Mouse (Mus musculus): ENCODE results near the gene Ext2.

The Ext2 gene

DNA sequence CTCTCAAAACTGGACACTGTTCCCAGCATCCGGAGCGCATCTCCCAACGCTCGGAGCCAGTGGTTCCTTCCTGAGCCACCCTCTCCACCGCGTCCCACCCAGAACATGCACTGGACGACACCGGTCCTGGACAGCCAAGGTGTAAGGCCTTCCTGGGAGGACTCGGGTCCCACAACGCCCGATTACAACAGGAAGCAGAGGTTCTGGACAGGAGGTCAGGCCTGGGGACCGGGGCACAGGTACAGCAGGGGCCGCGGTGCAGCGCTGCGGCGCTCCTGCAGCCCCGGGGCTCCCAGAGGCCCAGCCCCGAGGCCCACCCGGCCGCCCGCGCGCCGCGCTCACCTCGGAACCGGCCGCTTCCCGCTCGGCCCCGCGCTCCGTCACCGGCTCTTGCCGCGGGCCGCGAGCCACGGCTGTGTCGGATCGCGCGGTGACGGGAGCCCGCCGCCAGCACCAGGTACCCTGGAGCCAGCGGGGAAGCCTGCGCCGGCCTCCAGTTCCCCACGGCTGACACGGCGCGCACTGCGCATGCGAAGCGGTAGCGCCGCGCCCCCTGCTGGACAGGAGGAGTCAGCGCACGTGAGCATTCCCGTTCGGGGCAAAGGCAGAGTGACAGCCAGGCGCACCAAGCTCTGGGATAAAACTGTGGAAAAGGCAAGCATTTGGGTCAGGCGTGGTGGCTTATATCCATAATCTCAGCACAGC lies at the start of gene Ext2:
Gene Ext2, minus strand, starts transcription at position 524 of the 705 bp plus-strand sequence.
- peak; percentile 93 for ATAC-seq (ENCODE audit: low TSS enrichment)

DNA sequence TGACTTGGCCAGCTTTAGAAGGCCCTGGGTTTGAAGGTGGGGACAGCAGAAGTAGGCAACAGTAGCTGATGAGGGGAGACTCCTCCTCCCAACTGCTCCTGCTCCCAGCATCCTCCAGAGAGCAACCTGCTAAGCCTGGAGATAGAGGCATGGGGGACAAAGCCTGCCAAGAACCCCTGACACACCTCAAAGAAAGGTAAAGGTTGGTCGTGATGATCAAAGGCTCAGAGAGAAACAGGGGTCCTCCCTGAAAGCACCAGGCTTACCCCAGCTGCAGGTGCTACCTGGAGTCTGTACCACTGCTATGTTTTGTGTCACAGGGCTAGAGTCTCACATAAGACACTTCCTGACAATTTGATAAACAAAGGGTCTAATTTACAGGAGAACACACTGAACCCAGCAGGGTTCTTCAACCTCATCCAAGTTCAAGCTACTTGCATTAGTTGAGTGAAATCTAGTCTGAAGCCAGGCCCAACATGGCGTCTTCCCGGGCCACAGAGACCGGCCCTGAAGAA lies 49.1 kb upstream of the Ext2 start:
- peak; percentile 18; the same call in 1 of the 2 replicates for ATAC-seq (ENCODE audit: low TSS enrichment)

DNA sequence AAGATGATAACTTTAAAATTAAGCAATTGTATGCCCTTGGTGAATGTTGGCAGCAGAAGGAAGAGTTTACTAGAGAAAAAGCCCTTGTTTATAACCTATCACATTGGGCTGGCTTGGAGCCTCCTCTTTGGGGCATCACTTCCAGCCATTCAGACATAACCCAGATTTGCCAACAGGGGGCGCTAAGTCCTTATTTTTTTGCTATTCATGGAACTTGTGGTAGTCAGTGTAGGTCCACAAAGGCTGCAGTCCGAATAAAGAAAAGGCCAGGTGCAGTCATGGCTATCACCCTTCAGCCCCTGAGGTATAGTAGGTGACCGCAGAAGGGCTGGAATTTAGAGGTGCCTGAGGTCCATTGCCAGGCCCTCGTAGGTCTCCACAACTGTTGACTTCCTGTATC lies 48.5 kb upstream of the Ext2 start:
- peak; percentile 86 for ATAC-seq (ENCODE audit: low TSS enrichment)

DNA sequence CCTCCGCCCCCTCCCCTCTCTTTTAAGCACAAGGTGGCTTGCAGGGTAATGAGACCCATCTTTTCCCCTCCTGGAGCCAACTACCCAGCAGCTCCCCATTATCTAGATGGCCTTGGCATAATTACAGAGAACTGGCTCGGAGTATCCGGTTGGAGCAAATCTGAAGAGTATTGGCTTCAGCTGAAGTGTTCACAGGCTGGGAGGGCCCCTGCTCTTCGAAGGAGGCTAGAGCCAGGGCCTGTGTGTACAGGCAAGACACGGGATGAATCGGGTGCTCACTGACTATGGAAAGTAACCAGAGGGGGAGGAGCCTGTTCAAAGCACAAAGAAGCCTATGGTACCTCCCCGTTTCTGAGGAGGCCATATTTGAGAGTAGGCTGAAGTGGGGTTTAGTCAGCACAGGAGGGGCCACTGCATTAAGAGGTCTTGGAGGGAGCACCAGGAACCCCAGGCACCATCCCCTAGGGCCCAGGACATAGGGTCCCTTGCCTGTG lies 46.8 kb upstream of the Ext2 start, which contains the start of gene Accsl:
Gene Accsl, minus strand, starts transcription at position 51 of the 494 bp plus-strand sequence.
- ATAC-seq (ENCODE audit: low TSS enrichment): no peak

DNA sequence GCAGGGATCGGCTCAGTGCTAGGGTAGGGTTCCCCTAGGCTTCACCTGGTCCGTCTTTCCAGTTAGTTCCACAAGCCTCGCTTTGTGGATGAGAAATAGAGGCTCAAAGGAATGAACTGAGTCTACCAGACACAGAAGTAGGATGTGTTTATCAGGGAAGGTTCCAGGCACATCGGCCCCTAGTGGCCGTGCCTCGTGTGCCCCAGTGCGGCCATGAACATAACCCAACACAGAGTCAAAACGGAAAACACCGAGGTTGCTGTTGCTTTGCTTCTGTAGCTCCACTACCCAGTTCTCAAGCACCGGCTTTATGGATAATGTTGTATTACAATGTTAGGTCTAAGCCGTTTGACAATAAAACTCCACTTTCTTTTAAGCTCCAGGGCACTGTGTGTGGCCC lies 46.2 kb upstream of the Ext2 start:
- no peak for ATAC-seq (ENCODE audit: low TSS enrichment)

DNA sequence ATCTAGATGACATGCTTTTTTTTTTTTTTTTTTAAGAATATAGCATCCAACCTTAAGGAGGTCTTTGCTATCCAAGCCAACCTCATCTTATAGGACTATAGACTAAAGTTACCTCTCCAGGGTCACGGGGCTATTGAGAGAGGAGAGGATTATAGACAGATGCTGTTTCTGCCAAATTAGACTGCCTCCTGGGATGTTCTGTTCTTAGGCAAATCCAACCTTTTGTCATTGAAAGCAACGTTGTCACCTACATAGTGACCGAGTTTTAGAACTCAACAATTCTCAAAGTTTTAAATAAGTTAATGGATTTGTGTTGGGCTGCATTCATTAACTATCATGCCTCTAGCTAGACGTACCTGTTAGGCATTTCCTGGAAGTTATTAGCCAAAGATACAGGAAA lies 40.9 kb upstream of the Ext2 start:
- ATAC-seq (ENCODE audit: low TSS enrichment): no peak

DNA sequence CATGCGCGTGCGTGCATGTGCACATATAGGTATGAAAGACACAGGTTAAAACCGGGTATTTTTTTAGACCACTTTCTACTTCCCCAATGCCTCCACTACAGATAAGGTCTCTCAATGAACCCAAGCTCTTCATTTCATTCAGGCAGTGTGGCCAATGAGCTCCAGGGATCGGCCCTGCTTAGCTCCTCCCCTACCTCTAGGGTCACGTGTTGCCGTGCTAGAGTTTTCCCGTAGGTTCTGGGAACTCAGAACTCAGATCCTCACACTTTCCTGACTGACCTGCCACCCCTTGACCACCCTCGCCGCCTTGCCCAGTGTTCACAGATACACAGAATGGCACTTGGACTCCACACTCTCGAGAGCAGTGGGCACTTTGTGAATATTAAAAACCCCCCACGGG lies 36.5 kb upstream of the Ext2 start:
- no peak for ATAC-seq (ENCODE audit: low TSS enrichment)

DNA sequence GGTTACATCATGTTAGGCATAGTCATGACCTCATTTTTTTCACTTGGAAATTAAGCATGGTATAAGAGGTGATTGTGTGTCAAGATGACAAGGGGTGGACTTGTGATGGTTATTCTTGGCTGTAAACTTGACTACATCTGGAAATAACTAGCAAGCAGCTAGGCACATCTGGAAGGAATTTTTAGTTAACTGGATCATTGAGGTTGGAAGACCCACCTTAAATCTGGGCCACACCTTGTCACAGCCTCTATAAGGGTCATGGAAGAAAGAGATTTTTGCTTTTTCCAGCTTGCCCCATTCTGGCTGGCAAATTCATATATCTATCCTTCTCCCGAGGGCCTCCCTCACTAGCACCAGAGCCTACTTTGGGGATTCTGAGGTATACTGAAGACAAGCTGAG lies 28.9 kb upstream of the Ext2 start:
- no peak for ATAC-seq (ENCODE audit: low TSS enrichment)

DNA sequence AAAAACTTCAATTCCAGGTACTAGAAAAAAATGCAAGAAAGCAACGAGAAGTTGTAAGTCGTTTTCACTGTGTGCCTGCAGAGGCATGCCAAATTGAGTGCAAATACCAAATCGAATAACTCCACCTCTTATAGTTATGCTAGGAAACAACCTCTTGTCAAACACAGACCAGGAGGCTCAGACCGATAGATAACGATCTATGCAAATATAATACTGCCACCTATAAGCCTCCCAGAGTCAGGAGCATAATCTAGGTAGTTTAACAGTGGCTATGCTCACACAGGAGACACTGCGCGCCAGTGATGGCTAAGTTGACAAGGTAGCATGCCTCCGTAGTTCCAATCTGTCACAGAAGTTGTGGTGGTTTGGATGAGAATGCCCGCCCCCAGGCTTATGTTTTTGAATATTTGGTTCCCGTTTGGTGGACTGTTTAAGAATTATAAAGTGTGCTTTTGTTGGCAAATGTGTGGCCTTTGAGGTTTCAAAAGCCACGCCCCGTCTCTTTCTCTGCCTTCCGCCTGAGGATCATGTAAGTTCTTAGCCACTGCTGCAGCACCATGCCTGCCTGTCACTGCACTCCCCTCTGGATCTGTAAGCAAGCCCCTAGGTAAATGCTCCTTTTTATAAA lies 28.1 kb upstream of the Ext2 start:
- ATAC-seq (ENCODE audit: low TSS enrichment): no peak

DNA sequence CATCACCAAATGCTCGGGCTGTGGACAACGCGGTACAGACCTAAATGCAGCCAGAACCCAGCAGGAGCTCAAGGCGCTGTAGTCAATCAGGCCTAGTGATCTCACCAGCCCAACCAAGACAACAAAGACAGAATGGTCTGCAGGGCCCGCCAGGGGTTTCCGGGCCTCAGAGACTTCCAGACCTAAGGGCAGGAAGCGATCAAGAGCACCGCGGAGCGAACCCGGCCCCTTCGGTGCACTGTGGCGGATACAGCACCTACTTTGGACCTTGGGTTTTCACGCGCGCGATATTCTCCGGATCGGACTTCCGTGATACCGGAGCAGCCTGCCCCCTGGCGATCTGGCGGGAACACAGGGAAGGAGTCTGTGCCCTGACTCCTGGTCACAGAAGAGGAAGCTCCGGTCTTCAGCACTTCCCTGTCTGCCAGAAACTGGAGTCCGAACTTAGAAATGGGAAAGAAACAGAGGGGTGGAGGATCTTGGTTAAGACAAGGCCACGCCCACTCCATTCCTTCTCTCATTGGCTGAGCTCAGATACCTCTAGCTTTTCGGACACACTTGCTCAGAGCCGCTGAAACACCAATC lies 27.2 kb upstream of the Ext2 start, which contains the start of gene Accs:
Gene Accs, minus strand, starts transcription at position 439 of the 585 bp plus-strand sequence.
- peak; percentile 92 for ATAC-seq (ENCODE audit: low TSS enrichment)

DNA sequence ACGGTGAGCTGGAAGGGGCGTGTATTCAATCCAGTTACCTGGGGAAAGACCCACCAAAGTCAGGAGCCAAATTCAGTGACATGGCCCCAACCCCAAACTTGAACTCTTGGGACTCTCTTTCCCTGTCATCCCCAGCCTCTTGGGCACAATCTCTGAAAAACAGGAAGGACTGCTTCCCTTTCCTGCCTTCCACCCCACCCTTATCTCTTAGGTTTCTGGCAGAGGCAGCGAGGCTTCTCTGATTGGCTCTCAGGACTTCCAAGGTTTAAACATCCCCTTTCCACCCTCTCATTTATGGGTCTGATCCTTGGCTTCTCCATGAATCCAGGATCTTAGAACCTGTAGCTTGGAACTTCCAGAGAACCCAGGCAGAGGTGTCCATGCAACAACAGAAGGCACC lies 19.0 kb upstream of the Ext2 start:
- ATAC-seq (ENCODE audit: low TSS enrichment): no peak

DNA sequence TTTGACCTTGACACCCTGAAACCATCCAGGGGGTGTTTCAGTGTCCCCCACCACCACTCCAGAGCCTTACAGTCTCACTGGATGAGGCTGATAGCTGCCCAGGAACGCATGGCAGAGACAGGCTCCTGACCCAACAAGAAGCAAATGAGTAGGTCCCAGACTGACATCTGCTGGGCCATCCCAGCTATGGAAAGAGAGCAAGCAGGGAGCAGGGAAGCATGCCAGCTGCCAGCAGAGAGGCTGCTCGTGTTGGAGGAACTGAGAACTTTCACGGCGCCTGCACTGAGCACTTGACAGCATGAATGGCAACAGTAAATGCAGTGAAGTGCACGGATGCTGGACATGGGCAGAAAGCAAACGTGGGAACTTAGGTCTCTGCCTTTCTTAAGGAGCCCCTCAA lies 17.7 kb upstream of the Ext2 start:
- 0 out of 2 replicates have a peak, but pooled peaks have one; percentile 34 for ATAC-seq (ENCODE audit: low TSS enrichment)

DNA sequence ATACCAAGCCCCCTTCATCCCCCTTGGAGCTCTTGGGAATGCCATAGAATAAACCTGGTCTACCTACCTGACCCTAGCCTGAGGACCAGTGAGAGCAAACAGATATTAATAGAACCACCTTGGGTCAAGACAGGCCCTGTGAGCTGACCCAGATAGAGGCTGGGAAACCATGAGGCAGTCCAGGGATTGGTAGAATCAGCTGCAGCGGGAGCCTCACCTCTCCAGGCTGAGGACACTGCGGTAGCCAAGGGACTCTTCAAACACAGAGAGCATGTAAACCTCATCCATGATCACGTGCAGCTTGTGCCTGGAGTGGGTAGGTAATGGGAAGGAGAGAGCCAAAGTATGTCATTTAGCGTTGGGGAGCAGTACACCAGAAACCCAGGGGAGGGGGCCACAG lies 16.6 kb upstream of the Ext2 start:
- no peak for ATAC-seq (ENCODE audit: low TSS enrichment)

DNA sequence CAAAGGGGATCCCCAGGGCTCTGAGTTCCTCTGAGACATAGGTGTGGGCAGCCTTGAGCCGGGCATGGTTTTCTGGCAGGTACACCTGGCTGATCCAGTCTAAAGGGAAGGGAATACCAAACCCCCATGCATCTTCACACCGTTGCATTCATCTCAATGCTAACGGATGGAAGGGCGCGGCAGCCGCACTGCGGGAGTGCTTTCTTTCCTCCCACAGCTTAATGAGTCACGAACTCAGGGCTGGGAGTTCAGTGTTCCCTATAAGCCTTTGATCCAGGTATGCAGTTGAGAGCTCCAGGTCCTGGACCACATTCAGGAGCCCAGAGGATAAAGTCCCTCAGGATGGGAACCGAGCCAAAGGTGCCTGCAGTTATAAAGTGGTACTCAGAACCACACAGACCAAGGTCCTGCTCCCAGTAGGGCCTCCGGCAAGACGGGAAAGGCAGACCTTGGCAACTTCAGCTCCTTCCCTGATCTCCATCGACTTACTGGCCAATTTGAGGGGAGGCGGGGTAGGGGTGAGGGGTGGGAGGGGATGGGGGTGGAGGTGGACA lies 13.9 kb upstream of the Ext2 start:
- no peak for ATAC-seq (ENCODE audit: low TSS enrichment)

DNA sequence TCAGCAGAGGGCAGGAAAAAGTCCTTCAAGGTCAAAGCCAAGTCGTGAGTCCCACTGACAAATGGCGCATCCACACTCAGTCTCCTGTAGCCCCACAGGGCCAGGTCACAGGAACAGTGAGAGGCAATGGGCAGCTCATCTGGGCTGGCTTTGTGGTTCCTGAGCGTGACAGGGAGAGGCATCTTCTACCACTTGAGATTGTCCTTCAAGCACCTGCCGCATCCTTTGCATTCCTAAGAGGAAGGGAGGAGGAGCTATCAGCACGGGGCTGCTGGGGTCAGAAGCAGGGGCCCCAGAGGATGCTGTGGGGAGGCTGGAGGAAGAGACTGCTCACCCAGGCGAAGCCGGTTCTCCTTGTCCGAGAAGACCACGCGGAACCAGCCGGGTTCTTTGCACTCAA lies 13.2 kb upstream of the Ext2 start:
- ATAC-seq (ENCODE audit: low TSS enrichment): no peak

DNA sequence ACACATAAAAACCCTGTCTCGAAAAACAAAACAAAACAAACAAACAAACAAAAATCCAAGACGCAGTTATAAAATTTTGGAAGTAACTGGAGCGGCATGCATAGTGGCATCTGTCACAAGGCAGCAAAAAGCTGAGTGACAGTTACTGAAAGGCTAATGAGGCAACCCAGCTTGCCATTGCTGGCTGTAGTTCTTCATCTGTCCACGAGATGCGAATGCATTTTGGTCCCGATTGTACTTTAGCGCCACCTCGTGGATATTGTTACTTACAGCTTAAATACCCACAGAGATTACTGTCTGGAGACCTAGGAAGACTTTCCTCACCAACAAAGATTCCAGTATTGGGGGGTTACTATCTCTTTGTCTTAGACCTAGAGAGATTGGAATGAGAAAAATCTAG lies 1.2 kb upstream of the Ext2 start:
- peak; percentile 74 for ATAC-seq (ENCODE audit: low TSS enrichment)

DNA sequence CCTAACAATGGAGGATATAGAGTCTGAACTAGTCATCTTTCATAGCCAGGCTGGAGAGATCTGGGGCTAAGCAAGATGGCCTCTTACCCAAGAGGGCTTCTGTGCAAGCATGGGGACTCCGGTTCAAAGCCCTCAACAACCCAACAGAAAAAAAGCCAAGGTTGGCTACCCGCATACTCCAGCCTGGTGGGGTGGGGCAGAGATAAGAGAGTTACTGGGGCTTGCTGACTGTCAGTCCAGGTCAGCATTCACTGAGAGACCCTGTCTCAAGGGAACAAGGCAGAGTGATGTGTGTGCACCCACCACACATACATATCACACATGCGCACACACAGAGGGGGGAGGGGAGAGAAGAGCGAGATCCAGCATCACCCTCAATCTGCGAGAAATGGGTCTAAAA lies 4.6 kb downstream of the Ext2 start:
- ATAC-seq (ENCODE audit: low TSS enrichment): no peak

DNA sequence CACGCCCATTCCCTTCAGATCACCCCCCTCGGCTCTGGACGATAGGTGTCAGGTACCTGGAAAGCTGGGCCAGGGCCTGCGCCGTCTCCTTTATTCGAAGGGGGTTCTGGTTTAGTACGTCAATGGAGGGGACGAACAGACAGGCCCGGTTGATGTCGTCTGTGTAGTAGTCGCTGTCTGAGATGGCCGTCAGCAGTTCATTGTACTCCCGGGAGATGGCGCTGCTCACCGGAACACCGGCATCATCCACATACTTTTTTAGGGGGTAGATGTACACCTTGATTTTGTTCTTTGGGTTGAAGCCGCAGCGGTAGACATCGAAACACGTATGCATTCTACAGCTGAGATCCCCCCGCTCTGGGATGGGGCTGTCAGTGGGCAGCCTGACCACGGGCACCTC lies 9.0 kb downstream of the Ext2 start:
- ATAC-seq (ENCODE audit: low TSS enrichment): no peak

DNA sequence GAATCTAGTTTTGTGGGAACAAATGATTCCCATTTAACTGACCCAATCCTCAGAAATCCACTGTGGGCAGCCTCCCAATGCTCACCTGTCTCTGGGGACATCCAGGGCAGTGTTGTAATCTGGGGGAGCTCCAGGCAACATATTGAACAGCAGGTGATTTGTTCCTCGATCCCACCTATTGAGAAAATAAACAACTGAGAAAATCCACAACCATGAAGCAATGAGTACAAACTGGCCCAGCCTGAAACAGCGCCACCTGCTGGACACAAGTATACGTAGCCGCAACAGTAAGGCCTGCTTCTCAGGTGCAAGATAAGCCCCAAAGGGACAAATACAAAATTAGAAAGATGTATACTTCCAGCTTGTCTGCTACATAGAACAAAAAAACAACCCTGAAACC lies 10.6 kb downstream of the Ext2 start:
- ATAC-seq (ENCODE audit: low TSS enrichment): peak; percentile 39; the same call in 1 of the 2 replicates

DNA sequence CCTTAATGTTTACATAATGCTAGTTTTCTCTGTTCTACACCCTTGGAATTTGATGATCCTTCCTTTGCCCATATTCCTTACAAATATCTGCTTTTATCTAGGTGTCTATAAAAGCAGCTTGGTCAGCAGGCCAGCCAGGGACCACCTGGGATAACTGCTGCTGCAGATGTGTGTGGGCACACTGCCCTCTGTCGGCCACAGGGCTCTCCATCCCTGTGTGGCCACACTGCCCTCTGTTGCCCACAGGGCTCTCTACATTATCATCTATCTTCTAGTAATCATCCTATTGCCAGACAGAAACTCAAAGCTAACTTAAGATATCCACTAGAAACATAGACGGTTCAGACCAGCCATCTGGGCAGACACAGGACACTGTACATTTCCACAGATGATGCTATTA lies 12.4 kb downstream of the Ext2 start:
- peak; percentile 58 for ATAC-seq (ENCODE audit: low TSS enrichment)

DNA sequence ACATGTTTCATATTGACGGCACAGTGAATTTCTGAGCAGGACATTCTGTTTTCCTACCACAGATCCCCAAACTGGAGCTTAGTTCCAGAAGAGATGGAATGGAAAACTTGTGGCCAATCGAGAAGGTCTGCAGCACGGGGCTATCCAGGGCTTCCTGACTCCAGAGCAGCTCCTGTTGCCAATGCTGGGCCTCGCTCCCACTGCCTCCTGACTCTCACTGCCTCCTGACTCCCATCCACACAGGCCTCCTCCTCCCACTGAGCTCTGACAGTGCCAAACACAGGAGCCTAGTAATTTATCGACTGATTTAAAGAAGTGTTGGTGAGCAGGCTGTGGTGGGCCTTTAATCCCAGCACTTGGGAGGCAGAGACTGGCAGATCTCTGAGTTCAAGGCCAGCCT lies 14.3 kb downstream of the Ext2 start:
- no peak for ATAC-seq (ENCODE audit: low TSS enrichment)

DNA sequence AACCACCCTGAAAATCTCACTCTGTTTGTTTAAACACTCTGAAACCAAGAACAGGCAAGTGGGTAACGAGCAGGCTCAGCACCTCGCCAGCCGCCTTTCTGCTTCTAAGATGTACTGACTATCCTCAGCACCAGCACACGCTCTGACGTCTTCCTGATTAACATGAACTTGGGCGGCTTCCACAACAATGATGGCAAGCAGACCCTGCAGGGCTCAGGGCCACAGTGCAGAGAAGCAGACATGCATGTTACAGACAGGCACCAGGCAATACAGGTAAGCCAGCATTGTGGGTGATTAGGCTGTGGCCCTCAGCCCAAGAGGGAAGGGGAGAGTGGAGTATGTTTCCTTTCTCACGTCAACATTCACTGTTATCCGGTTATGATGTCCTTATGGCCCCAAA lies 14.9 kb downstream of the Ext2 start:
- no peak for ATAC-seq (ENCODE audit: low TSS enrichment)
